Mouse (Mus musculus): ENCODE data around the gene Cox7b. TPM values are rescaled to one million over a fixed set of nuclear protein-coding genes. Genes with fewer than 3 reads are reported as not detected.
A peak's percentile ranks its signal among the peaks of the same experiment; 100 is the strongest.
"Not testable (repeated sequence)": the region's sequence is repeated elsewhere in the genome, so short reads cannot be mapped to it uniquely, and the experiment has no call there.

Gene Cox7b
- polyA plus RNA-seq (2016; fragmentation: Nextera tagmentation; extraction: Ambion mirVana) = 319 and 331 TPM in 2 replicates

GRCm38 (mm10) chrX:106015571-106016322 is at the start of gene Cox7b:
Gene Cox7b, plus strand, starts transcription at chrX:106015700.
- Histone ChIP-seq H3K4me2 (replicated peaks) (peak within 1 kb of the TSS; percentile 52), H3K36me3 (peaks cover 6% of the 10 kb centered on the region; the same call in 1 of the 2 replicates), H3K4me1 (no peaks in the 10 kb centered on the region), H3K27ac (peak within 1 kb of the TSS; percentile 20; the same call in 1 of the 2 replicates), H3K9me3 (no peaks in the 10 kb centered on the region), H3K27me3 (replicated peaks) (no peaks in the 10 kb centered on the region), H3K4me3 (peak within 1 kb of the TSS; percentile 47), H3K9ac (peak within 1 kb of the TSS; percentile 61)
- 14% methylated on average over 26 of the region's 26 CpGs for WGBS
- peak; percentile 51 for ATAC-seq (ENCODE audit: low FRiP score, low read depth)

- H3K4me3 ChIP-seq = no peak overlapping the region
- no peaks in the 10 kb centered on the region for H3K4me1 ChIP-seq
- H3K36me3 ChIP-seq = no peaks in the 10 kb centered on the region
- no peaks in the 10 kb centered on the region for H3K27me3 ChIP-seq (replicated peaks)
- H3K9ac ChIP-seq = no peak overlapping the region
- no peak for ATAC-seq (ENCODE audit: low FRiP score, low read depth)
- H3K4me2 ChIP-seq (replicated peaks) = no peak overlapping the region
- no peaks in the 10 kb centered on the region for H3K9me3 ChIP-seq
- 76% methylated on average over 1 of the region's 1 CpGs for WGBS
- no peak overlapping the region for H3K27ac ChIP-seq
Measured at GRCm38 (mm10) chrX:106001605-106002004, 13.9 kb upstream of the Cox7b start.

GRCm38 (mm10) chrX:106010762-106011161 is 4.7 kb upstream of the Cox7b start:
- Histone ChIP-seq H3K27ac (no peak overlapping the region), H3K27me3 (replicated peaks) (no peaks in the 10 kb centered on the region), H3K9ac (peak overlapping the region; percentile 33; the same call in 1 of the 2 replicates), H3K9me3 (no peaks in the 10 kb centered on the region), H3K4me3 (peak overlapping the region; percentile 46), H3K4me1 (no peaks in the 10 kb centered on the region), H3K4me2 (replicated peaks) (peak overlapping the region; percentile 56), H3K36me3 (no peaks in the 10 kb centered on the region)
- WGBS = 18% methylated on average over 3 of the region's 3 CpGs
- ATAC-seq (ENCODE audit: low FRiP score, low read depth) = no peak

GRCm38 (mm10) chrX:106011465-106012159 is 3.9 kb upstream of the Cox7b start, which contains the start of gene Magt1:
Gene Magt1, minus strand, starts transcription at chrX:106011906.
- WGBS = 14% methylated on average over 45 of the region's 45 CpGs
- H3K4me1 ChIP-seq = no peaks in the 10 kb centered on the region
- no peaks in the 10 kb centered on the region for H3K9me3 ChIP-seq
- H3K9ac ChIP-seq = peak within 1 kb of the TSS; percentile 33; the same call in 1 of the 2 replicates
- H3K4me3 ChIP-seq = peak within 1 kb of the TSS; percentile 46
- H3K27ac ChIP-seq = no peak within 1 kb of the TSS; the same call in 1 of the 2 replicates
- ATAC-seq (ENCODE audit: low FRiP score, low read depth) = peak; percentile 89
- no peaks in the 10 kb centered on the region for H3K27me3 ChIP-seq (replicated peaks)
- no peaks in the 10 kb centered on the region for H3K36me3 ChIP-seq
- H3K4me2 ChIP-seq (replicated peaks) = peak within 1 kb of the TSS; percentile 56

- 77% methylated on average over 3 of the region's 3 CpGs for WGBS
- Histone ChIP-seq H3K36me3 (no peaks in the 10 kb centered on the region), H3K4me1 (no peaks in the 10 kb centered on the region), H3K27ac (no peak overlapping the region), H3K27me3 (replicated peaks) (no peaks in the 10 kb centered on the region), H3K9ac (no peak overlapping the region), H3K4me3 (peak overlapping the region; percentile 22; the same call in 1 of the 2 replicates), H3K4me2 (replicated peaks) (peak overlapping the region; percentile 51), H3K9me3 (no peaks in the 10 kb centered on the region)
- ATAC-seq (ENCODE audit: low FRiP score, low read depth) = no peak
Measured at GRCm38 (mm10) chrX:106012559-106012958, 2.9 kb upstream of the Cox7b start.

GRCm38 (mm10) chrX:106013217-106013616 is 2.3 kb upstream of the Cox7b start:
- H3K4me2 ChIP-seq (replicated peaks) = no peak overlapping the region
- H3K27me3 ChIP-seq (replicated peaks) = no peaks in the 10 kb centered on the region
- H3K36me3 ChIP-seq = no peaks in the 10 kb centered on the region
- no peaks in the 10 kb centered on the region for H3K4me1 ChIP-seq
- H3K4me3 ChIP-seq = no peak overlapping the region
- 28% methylated on average over 2 of the region's 2 CpGs for WGBS
- H3K9ac ChIP-seq = no peak overlapping the region
- ATAC-seq (ENCODE audit: low FRiP score, low read depth) = no peak
- H3K27ac ChIP-seq = no peak overlapping the region
- no peaks in the 10 kb centered on the region for H3K9me3 ChIP-seq

GRCm38 (mm10) chrX:106014741-106015377 is 641 bp upstream of the Cox7b start:
- not testable (repeated sequence) for H3K4me3 ChIP-seq

GRCm38 (mm10) chrX:106017102-106017501 is 1.6 kb downstream of the Cox7b start:
- 96% methylated on average over 3 of the region's 3 CpGs for WGBS
- no peak for ATAC-seq (ENCODE audit: low FRiP score, low read depth)
- Histone ChIP-seq H3K36me3 (peaks cover 6% of the 10 kb centered on the region; the same call in 1 of the 2 replicates), H3K9ac (no peak overlapping the region), H3K27me3 (replicated peaks) (no peaks in the 10 kb centered on the region), H3K9me3 (no peaks in the 10 kb centered on the region), H3K4me3 (no peak overlapping the region), H3K27ac (no peak overlapping the region), H3K4me2 (replicated peaks) (peak overlapping the region; percentile 22; the same call in 1 of the 2 replicates), H3K4me1 (no peaks in the 10 kb centered on the region)

More at GRCm38 (mm10) chrX:106014741-106015377, 641 bp upstream of the Cox7b start:
- not testable (repeated sequence) for ATAC-seq (ENCODE audit: low FRiP score, low read depth); H3K27ac ChIP-seq; H3K4me1 ChIP-seq; H3K27me3 ChIP-seq (replicated peaks); H3K36me3 ChIP-seq; H3K9ac ChIP-seq; H3K9me3 ChIP-seq
- WGBS = 67% methylated on average over 2 of the region's 2 CpGs
- H3K4me2 ChIP-seq (replicated peaks) = 0 out of 2 replicates have a peak overlapping the region, but pooled peaks have one; percentile 35

GRCm38 (mm10) chrX:106017516-106017915 is 2.0 kb downstream of the Cox7b start:
- no peak overlapping the region for H3K4me3 ChIP-seq
- H3K9me3 ChIP-seq = no peaks in the 10 kb centered on the region
- no peak overlapping the region for H3K27ac ChIP-seq
- no peak overlapping the region for H3K4me2 ChIP-seq (replicated peaks)
- no peak overlapping the region for H3K9ac ChIP-seq
- ATAC-seq (ENCODE audit: low FRiP score, low read depth) = no peak
- WGBS = 91% methylated on average over 4 of the region's 4 CpGs
- no peaks in the 10 kb centered on the region for H3K4me1 ChIP-seq
- H3K27me3 ChIP-seq (replicated peaks) = no peaks in the 10 kb centered on the region
- peaks cover 6% of the 10 kb centered on the region; the same call in 1 of the 2 replicates for H3K36me3 ChIP-seq

- Histone ChIP-seq H3K27ac (no peak within 1 kb of the TSS), H3K4me2 (replicated peaks) (peak within 1 kb of the TSS; percentile 57), H3K27me3 (replicated peaks) (no peaks in the 10 kb centered on the region), H3K36me3 (no peaks in the 10 kb centered on the region), H3K9ac (peak within 1 kb of the TSS; percentile 54), H3K4me1 (no peaks in the 10 kb centered on the region), H3K4me3 (peak within 1 kb of the TSS; percentile 46), H3K9me3 (no peaks in the 10 kb centered on the region)
- WGBS = 23% methylated on average over 36 of the region's 36 CpGs
- peak; percentile 97 for ATAC-seq (ENCODE audit: low FRiP score, low read depth)
Measured at GRCm38 (mm10) chrX:106026418-106027342, 11.2 kb downstream of the Cox7b start, which contains the start of gene Atp7a. Gene Atp7a, plus strand, starts transcription at chrX:106027276.

GRCm38 (mm10) chrX:106027343-106027674 is 11.8 kb downstream of the Cox7b start:
- Histone ChIP-seq H3K4me3 (peak overlapping the region; percentile 46), H3K9ac (peak overlapping the region; percentile 54), H3K27ac (no peak overlapping the region), H3K4me2 (replicated peaks) (peak overlapping the region; percentile 57), H3K36me3 (no peaks in the 10 kb centered on the region), H3K9me3 (no peaks in the 10 kb centered on the region), H3K4me1 (no peaks in the 10 kb centered on the region; the same call in 1 of the 2 replicates), H3K27me3 (replicated peaks) (no peaks in the 10 kb centered on the region)
- WGBS = 21% methylated on average over 8 of the region's 8 CpGs
- no peak; the same call in 1 of the 2 replicates for ATAC-seq (ENCODE audit: low FRiP score, low read depth)
